Mouse (Mus musculus) right cerebral cortex, postnatal 4 days (tissue): ENCODE data around the gene Hic2.

ENCODE experiments used
- DNase-seq: peaks from one replicate; pipeline ENCODE4 v3.0.0-alpha.2; 2022

Gene Hic2

GRCm38 (mm10) chr16:17277342-17278211, 44.2 kb downstream of the Hic2 start:
- peak; percentile 64 for DNase-seq

GRCm38 (mm10) chr16:17280471-17280870, 47.1 kb downstream of the Hic2 start:
- DNase-seq = no peak

GRCm38 (mm10) chr16:17283151-17283550, 49.8 kb downstream of the Hic2 start:
- DNase-seq = no peak

GRCm38 (mm10) chr16:17287103-17287502, 53.7 kb downstream of the Hic2 start:
- DNase-seq = no peak

- DNase-seq = no peak
Measured at GRCm38 (mm10) chr16:17291016-17291415, 57.6 kb downstream of the Hic2 start.

- DNase-seq = peak; percentile 82
Measured at GRCm38 (mm10) chr16:17292751-17293150, 59.4 kb downstream of the Hic2 start.

- DNase-seq = no peak
Measured at GRCm38 (mm10) chr16:17300818-17301217, 67.4 kb downstream of the Hic2 start.

- no peak for DNase-seq
Measured at GRCm38 (mm10) chr16:17303521-17304245, 70.3 kb downstream of the Hic2 start.

- DNase-seq = no peak
Measured at GRCm38 (mm10) chr16:17307461-17307860, 74.1 kb downstream of the Hic2 start.

GRCm38 (mm10) chr16:17309036-17309435, 75.7 kb downstream of the Hic2 start:
- DNase-seq = no peak

- DNase-seq = no peak
Measured at GRCm38 (mm10) chr16:17312531-17312930, 79.2 kb downstream of the Hic2 start.
